Mouse (Mus musculus) liver, adult 2 months (tissue): ENCODE data around the gene Lrrc2.

ENCODE experiments used
- CTCF ChIP-seq: fragments of 200-500 bp; IDR thresholded peaks from 2 replicates; pipeline ENCODE4 v1.5.1; 2011; ENCODE audit warnings: low read depth, low read length, control low read depth
- POLR2A ChIP-seq: fragments of 200-500 bp; IDR thresholded peaks from 2 replicates; pipeline ENCODE4 v1.6.1; 2011; ENCODE audit warnings: low read length, control low read depth; ENCODE audit not compliant: insufficient read depth; ENCODE audit errors: extremely low read depth

DNA sequence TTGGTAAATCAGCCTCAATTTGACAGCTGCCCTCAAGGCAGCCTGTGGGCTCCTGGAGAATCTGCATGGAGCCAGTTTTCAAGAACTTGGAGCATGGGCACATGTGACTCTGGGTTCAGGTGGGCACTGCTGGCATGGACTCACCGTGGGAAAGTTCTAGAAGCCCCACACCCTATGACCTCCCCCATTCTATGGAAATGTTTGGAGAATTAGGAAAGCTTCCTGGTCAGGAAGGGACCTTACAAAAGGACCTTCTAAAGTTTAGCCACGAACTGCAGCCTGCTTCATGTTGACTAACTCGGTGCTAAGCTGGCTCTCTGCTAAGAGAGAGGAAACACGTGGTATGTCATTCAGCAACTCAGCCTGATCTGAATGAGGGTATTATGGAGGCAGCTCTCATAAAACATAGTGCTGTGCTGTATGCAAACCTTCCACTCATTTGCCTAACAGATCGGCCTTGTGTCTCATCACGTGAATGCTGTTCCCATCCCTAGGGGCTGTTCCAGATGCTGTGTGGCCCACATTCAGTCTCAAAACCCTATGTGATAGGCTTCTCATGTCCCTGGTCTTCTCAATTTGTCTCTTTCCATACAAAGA, 41.9 kb upstream of the Lrrc2 start:
- TF ChIP-seq CTCF = no peak
- TF ChIP-seq POLR2A = no peak
